Mouse (Mus musculus): ENCODE data around the gene Zfp526. TPM values are rescaled to one million over a fixed set of nuclear protein-coding genes. Genes with fewer than 3 reads are reported as not detected.

The Zfp526 gene
- polyA plus RNA-seq, 1 experiment from 2014 or later, result 3.1 TPM

- Histone ChIP-seq H3K4me2 (no peak overlapping the region), H3K4me1 (no peaks in the 10 kb centered on the region), H3K36me3 (no peaks in the 10 kb centered on the region), H3K27ac (no peak overlapping the region), H3K4me3 (replicated peaks) (no peak overlapping the region), H3K9ac (no peak overlapping the region), H3K27me3 (replicated peaks) (peaks cover 14% of the 10 kb centered on the region), H3K9me3 (no peaks in the 10 kb centered on the region)
- WGBS, result 28% methylated on average over 21 of the region's 21 CpGs
- peak; percentile 68 for ATAC-seq (ENCODE audit: insufficient read depth, low FRiP score, low read depth)
Observed at GRCm38 (mm10) chr7:25187662-25188650, 33.3 kb upstream of the Zfp526 start.

- H3K4me1 ChIP-seq, result no peaks in the 10 kb centered on the region
- H3K9me3 ChIP-seq, result no peaks in the 10 kb centered on the region
- ATAC-seq (ENCODE audit: insufficient read depth, low FRiP score, low read depth), result no peak
- 84% methylated on average over 11 of the region's 11 CpGs for WGBS
- H3K36me3 ChIP-seq, result no peaks in the 10 kb centered on the region
- no peak overlapping the region for H3K9ac ChIP-seq
- H3K4me2 ChIP-seq, result no peak overlapping the region
- H3K27me3 ChIP-seq (replicated peaks), result no peaks in the 10 kb centered on the region
- H3K4me3 ChIP-seq (replicated peaks), result no peak overlapping the region
- no peak overlapping the region for H3K27ac ChIP-seq
Observed at GRCm38 (mm10) chr7:25190806-25191205, 30.4 kb upstream of the Zfp526 start.

- H3K27me3 ChIP-seq (replicated peaks), result no peaks in the 10 kb centered on the region
- no peaks in the 10 kb centered on the region for H3K36me3 ChIP-seq
- no peak overlapping the region for H3K27ac ChIP-seq
- no peak for ATAC-seq (ENCODE audit: insufficient read depth, low FRiP score, low read depth)
- no peak overlapping the region for H3K4me2 ChIP-seq
- no peaks in the 10 kb centered on the region for H3K4me1 ChIP-seq
- WGBS, result 74% methylated on average over 8 of the region's 8 CpGs
- H3K9ac ChIP-seq, result no peak overlapping the region
- no peaks in the 10 kb centered on the region for H3K9me3 ChIP-seq
- no peak overlapping the region for H3K4me3 ChIP-seq (replicated peaks)
Observed at GRCm38 (mm10) chr7:25192110-25192509, 29.1 kb upstream of the Zfp526 start.

GRCm38 (mm10) chr7:25195148-25195547 is 26.1 kb upstream of the Zfp526 start:
- WGBS, result 63% methylated on average over 3 of the region's 3 CpGs
- Histone ChIP-seq H3K4me3 (replicated peaks) (no peak overlapping the region), H3K4me2 (no peak overlapping the region), H3K36me3 (no peaks in the 10 kb centered on the region), H3K27ac (no peak overlapping the region), H3K4me1 (peaks cover 7% of the 10 kb centered on the region; the same call in 1 of the 2 replicates), H3K9me3 (no peaks in the 10 kb centered on the region), H3K27me3 (replicated peaks) (no peaks in the 10 kb centered on the region), H3K9ac (no peak overlapping the region)
- peak; percentile 77; the same call in 1 of the 2 replicates for ATAC-seq (ENCODE audit: insufficient read depth, low FRiP score, low read depth)

- WGBS, result 83% methylated on average over 9 of the region's 9 CpGs
- Histone ChIP-seq H3K4me3 (replicated peaks) (no peak overlapping the region), H3K9me3 (no peaks in the 10 kb centered on the region), H3K36me3 (no peaks in the 10 kb centered on the region), H3K9ac (no peak overlapping the region), H3K27me3 (replicated peaks) (no peaks in the 10 kb centered on the region), H3K4me2 (no peak overlapping the region), H3K4me1 (peaks cover 7% of the 10 kb centered on the region; the same call in 1 of the 2 replicates), H3K27ac (no peak overlapping the region)
- ATAC-seq (ENCODE audit: insufficient read depth, low FRiP score, low read depth), result no peak
Observed at GRCm38 (mm10) chr7:25196107-25196506, 25.1 kb upstream of the Zfp526 start.

GRCm38 (mm10) chr7:25197384-25198018 is 23.7 kb upstream of the Zfp526 start:
- Histone ChIP-seq H3K36me3 (no peaks in the 10 kb centered on the region), H3K27ac (no peak overlapping the region), H3K4me3 (replicated peaks) (no peak overlapping the region), H3K9ac (no peak overlapping the region), H3K27me3 (replicated peaks) (no peaks in the 10 kb centered on the region), H3K9me3 (no peaks in the 10 kb centered on the region), H3K4me1 (peaks cover 7% of the 10 kb centered on the region; the same call in 1 of the 2 replicates), H3K4me2 (0 out of 2 replicates have a peak overlapping the region, but pooled peaks have one; percentile 11)
- 50% methylated on average over 10 of the region's 10 CpGs for WGBS
- ATAC-seq (ENCODE audit: insufficient read depth, low FRiP score, low read depth), result peak; percentile 77

GRCm38 (mm10) chr7:25203624-25204023 is 17.6 kb upstream of the Zfp526 start:
- WGBS, result 82% methylated on average over 19 of the region's 20 CpGs

GRCm38 (mm10) chr7:25205355-25206093 is 15.7 kb upstream of the Zfp526 start:
- no peak overlapping the region for H3K4me2 ChIP-seq
- peaks cover 5% of the 10 kb centered on the region; the same call in 1 of the 2 replicates for H3K4me1 ChIP-seq
- H3K27ac ChIP-seq, result 0 out of 2 replicates have a peak overlapping the region, but pooled peaks have one; percentile 22
- ATAC-seq (ENCODE audit: insufficient read depth, low FRiP score, low read depth), result no peak
- no peaks in the 10 kb centered on the region for H3K9me3 ChIP-seq
- H3K4me3 ChIP-seq (replicated peaks), result no peak overlapping the region
- H3K9ac ChIP-seq, result no peak overlapping the region
- WGBS, result 71% methylated on average over 16 of the region's 16 CpGs
- H3K36me3 ChIP-seq, result 0 out of 2 replicates have a peak, but pooled peaks cover 9% of the 10 kb centered on the region
- no peaks in the 10 kb centered on the region for H3K27me3 ChIP-seq (replicated peaks)

More at GRCm38 (mm10) chr7:25203624-25204023, 17.6 kb upstream of the Zfp526 start:
- no peak overlapping the region for H3K9ac ChIP-seq
- H3K4me2 ChIP-seq, result no peak overlapping the region
- peaks cover 5% of the 10 kb centered on the region; the same call in 1 of the 2 replicates for H3K4me1 ChIP-seq
- H3K36me3 ChIP-seq, result 0 out of 2 replicates have a peak, but pooled peaks cover 9% of the 10 kb centered on the region
- no peak overlapping the region for H3K27ac ChIP-seq
- H3K27me3 ChIP-seq (replicated peaks), result no peaks in the 10 kb centered on the region
- ATAC-seq (ENCODE audit: insufficient read depth, low FRiP score, low read depth), result no peak
- H3K4me3 ChIP-seq (replicated peaks), result no peak overlapping the region
- no peaks in the 10 kb centered on the region for H3K9me3 ChIP-seq

GRCm38 (mm10) chr7:25206094-25206830 is 15.0 kb upstream of the Zfp526 start:
- Histone ChIP-seq H3K27me3 (replicated peaks) (no peaks in the 10 kb centered on the region), H3K4me3 (replicated peaks) (no peak overlapping the region), H3K27ac (no peak overlapping the region), H3K9me3 (no peaks in the 10 kb centered on the region), H3K9ac (no peak overlapping the region), H3K36me3 (0 out of 2 replicates have a peak, but pooled peaks cover 9% of the 10 kb centered on the region), H3K4me1 (peaks cover 5% of the 10 kb centered on the region; the same call in 1 of the 2 replicates), H3K4me2 (no peak overlapping the region)
- ATAC-seq (ENCODE audit: insufficient read depth, low FRiP score, low read depth), result no peak
- whole genome bisulfite sequencing, result 80% methylated on average over 16 of the region's 16 CpGs

- H3K9ac ChIP-seq, result no peak overlapping the region
- ATAC-seq (ENCODE audit: insufficient read depth, low FRiP score, low read depth), result peak; percentile 51; the same call in 1 of the 2 replicates
- 64% methylated on average over 3 of the region's 3 CpGs for WGBS
- H3K4me3 ChIP-seq (replicated peaks), result no peak overlapping the region
- H3K4me2 ChIP-seq, result no peak overlapping the region
- peaks cover 5% of the 10 kb centered on the region; the same call in 1 of the 2 replicates for H3K4me1 ChIP-seq
- H3K9me3 ChIP-seq, result no peaks in the 10 kb centered on the region
- peak overlapping the region; percentile 23; the same call in 1 of the 2 replicates for H3K27ac ChIP-seq
- 0 out of 2 replicates have a peak, but pooled peaks cover 7% of the 10 kb centered on the region for H3K36me3 ChIP-seq
- H3K27me3 ChIP-seq (replicated peaks), result no peaks in the 10 kb centered on the region
Observed at GRCm38 (mm10) chr7:25209161-25209622, 12.0 kb upstream of the Zfp526 start.
